Mouse (Mus musculus): ENCODE data around the gene Des. TPM values are rescaled to one million over a fixed set of nuclear protein-coding genes. Genes with fewer than 3 reads are reported as not detected.

Gene Des
- total and polyA plus RNA-seq, 3 experiments, result 7.0 to 7.2 TPM; not detected in 1

DNA sequence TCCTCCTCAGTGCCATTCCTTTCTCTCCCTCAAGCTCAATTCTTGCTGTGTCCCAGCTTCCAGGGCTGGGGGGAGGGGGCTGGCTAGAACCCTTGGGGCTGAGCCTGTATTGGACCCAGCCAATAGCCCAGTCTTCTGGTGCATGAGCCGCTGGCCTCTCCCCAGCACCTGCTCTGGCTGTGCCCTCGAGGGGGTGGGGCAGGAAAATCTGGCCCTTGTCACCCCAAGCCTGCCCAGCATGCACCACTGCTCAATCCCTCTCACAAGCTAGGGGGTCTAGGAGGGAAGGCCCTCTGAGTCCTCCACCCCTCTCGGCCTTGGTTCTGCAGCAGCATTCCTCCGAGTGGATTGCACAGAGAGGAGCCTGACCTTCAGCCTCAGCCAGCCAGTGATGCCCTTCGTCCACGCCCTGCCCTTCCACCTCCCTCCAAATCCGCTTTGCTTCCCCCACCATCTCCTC is 27.4 kb downstream of the Des start:
- peaks cover 0 to 9% of the 10 kb centered on the region in 2 experiments; a peak in 2 of 4 replicates for H3K4me1 ChIP-seq (ENCODE audit: control insufficient read depth in 1 of 2, insufficient read depth in 2 of 2, low read length in 2 of 2)
- no peaks in the 10 kb centered on the region for H3K27me3 ChIP-seq (ENCODE audit: control insufficient read depth in 1 of 2, insufficient read depth in 2 of 2, low read length in 2 of 2)
- no peak overlapping the region for H3K27ac ChIP-seq (ENCODE audit: control insufficient read depth, low read depth, low read length)
- peaks cover 0 to 2% of the 10 kb centered on the region in 2 experiments; a peak in 1 of 4 replicates for H3K36me3 ChIP-seq (ENCODE audit: control insufficient read depth in 1 of 2, insufficient read depth in 2 of 2, low read length in 2 of 2)
- no peak for TF ChIP-seq MYB (IDR thresholded peaks at IDR 0.05; ENCODE audit: low read depth, low read length)
- no peak for TF ChIP-seq MAZ (IDR thresholded peaks at IDR 0.05; ENCODE audit: low read depth, low read length)
- no peak for TF ChIP-seq TBP (IDR thresholded peaks at IDR 0.05; ENCODE audit: low read depth, low read length)
- no peak for TF ChIP-seq MXI1 (IDR thresholded peaks at IDR 0.05; ENCODE audit: low read depth, low read length)
- no peak for TF ChIP-seq ZC3H11A (IDR thresholded peaks at IDR 0.05; ENCODE audit: low read depth, low read length)
- no peak for TF ChIP-seq TAL1 (IDR thresholded peaks at IDR 0.05; ENCODE audit: low read length)
- no peak for TF ChIP-seq ZKSCAN1 (IDR thresholded peaks at IDR 0.05; ENCODE audit: low read depth, low read length)
- TF ChIP-seq ZMIZ1 (IDR thresholded peaks at IDR 0.05; ENCODE audit: low read depth, low read length), result no peak
- TF ChIP-seq HCFC1 (IDR thresholded peaks at IDR 0.05; ENCODE audit: low read depth, low read length), result no peak
- no peak for TF ChIP-seq EP300 (IDR thresholded peaks at IDR 0.05; ENCODE audit: low read depth in 1 of 2, low read length in 2 of 2)
- no peak for TF ChIP-seq NELFE (IDR thresholded peaks at IDR 0.05; ENCODE audit: low read depth, low read length)
- TF ChIP-seq ZNF384 (IDR thresholded peaks at IDR 0.05; ENCODE audit: low read depth, low read length), result no peak
- no peak for TF ChIP-seq NRF1 (IDR thresholded peaks at IDR 0.05; ENCODE audit: insufficient read depth, low read depth, low read length, poor library complexity, severe bottlenecking)
- TF ChIP-seq RCOR1 (IDR thresholded peaks at IDR 0.05; ENCODE audit: low read depth, low read length), result no peak
- H3K9ac ChIP-seq (ENCODE audit: control insufficient read depth, low read depth, low read length, poor library complexity, severe bottlenecking), result no peak overlapping the region
- H3K9me3 ChIP-seq (replicated peaks; ENCODE audit: insufficient read depth, low read length), result no peaks in the 10 kb centered on the region
- H3K4me3 ChIP-seq (ENCODE audit: control insufficient read depth in 1 of 2, insufficient read depth in 1 of 2, low read depth in 2 of 2, low read length in 2 of 2), result no peak overlapping the region
- no peak for DNase-seq (ENCODE audit: low read depth, low spot score)
- no peaks in the 10 kb centered on the region for H3K79me2 ChIP-seq (ENCODE audit: control insufficient read depth, insufficient read depth, low read length, poor library complexity)

DNA sequence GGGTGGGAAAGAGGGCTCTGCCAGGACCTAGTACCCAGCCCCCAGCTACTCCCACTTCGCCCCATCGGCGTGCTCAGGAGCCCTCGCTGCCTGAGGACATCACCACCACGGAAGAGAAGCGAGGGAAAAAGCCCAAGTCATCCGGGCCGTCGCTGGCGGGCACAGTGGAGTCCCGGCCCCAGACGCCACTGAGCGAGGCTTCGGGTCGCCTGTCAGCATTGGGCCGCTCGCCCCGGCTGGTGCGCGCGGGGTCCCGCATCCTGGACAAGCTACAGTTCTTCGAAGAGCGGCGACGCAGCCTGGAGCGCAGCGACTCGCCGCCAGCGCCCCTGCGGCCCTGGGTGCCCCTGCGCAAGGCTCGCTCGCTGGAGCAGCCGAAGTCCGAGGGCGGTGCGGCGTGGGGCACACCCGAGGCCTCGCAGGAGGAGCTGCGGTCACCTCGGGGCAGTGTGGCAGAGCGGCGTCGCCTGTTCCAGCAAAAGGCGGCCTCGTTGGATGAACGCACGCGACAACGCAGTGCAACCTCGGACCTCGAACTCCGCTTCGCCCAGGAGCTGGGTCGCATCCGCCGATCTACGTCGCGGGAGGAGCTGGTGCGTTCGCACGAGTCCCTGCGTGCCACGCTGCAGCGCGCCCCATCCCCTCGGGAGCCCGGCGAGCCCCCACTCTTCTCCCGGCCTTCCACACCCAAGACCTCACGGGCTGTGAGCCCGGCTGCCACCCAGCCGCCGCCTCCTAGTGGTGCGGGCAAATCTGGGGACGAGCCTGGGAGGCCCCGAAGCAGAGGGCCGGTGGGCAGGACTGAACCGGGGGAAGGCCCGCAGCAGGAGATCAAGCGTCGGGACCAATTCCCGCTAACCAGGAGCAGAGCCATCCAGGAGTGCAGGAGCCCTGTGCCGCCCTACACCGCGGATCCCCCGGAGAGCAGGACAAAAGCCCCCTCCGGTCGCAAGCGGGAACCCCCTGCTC is 28.1 kb downstream of the Des start:
- peaks cover 0 to 8% of the 10 kb centered on the region in 2 experiments; a peak in 2 of 4 replicates for H3K4me1 ChIP-seq (ENCODE audit: control insufficient read depth in 1 of 2, insufficient read depth in 2 of 2, low read length in 2 of 2)
- no peaks in the 10 kb centered on the region for H3K27me3 ChIP-seq (ENCODE audit: control insufficient read depth in 1 of 2, insufficient read depth in 2 of 2, low read length in 2 of 2)
- H3K27ac ChIP-seq (ENCODE audit: control insufficient read depth, low read depth, low read length), result no peak overlapping the region
- no peak overlapping the region for H3K9ac ChIP-seq (ENCODE audit: control insufficient read depth, low read depth, low read length, poor library complexity, severe bottlenecking)
- no peaks in the 10 kb centered on the region for H3K79me2 ChIP-seq (ENCODE audit: control insufficient read depth, insufficient read depth, low read length, poor library complexity)
- H3K9me3 ChIP-seq (replicated peaks; ENCODE audit: insufficient read depth, low read length), result no peaks in the 10 kb centered on the region
- no peak overlapping the region for H3K4me3 ChIP-seq (ENCODE audit: control insufficient read depth in 1 of 2, insufficient read depth in 1 of 2, low read depth in 2 of 2, low read length in 2 of 2)
- no peak for DNase-seq (ENCODE audit: low read depth, low spot score)
- TF ChIP-seq USF1 (IDR thresholded peaks at IDR 0.05; ENCODE audit: low read depth, low read length), result no peak
- TF ChIP-seq POLR2AphosphoS5 (IDR thresholded peaks at IDR 0.05; ENCODE audit: borderline replicate concordance, low read depth, low read length), result no peak
- no peak for TF ChIP-seq MEF2A (IDR thresholded peaks at IDR 0.05; ENCODE audit: extremely low read depth, insufficient replicate concordance, low read depth, low read length, poor library complexity, severe bottlenecking)
- H3K36me3 ChIP-seq (ENCODE audit: control insufficient read depth in 1 of 2, insufficient read depth in 2 of 2, low read length in 2 of 2), result peaks cover 0 to 2% of the 10 kb centered on the region in 2 experiments; a peak in 1 of 4 replicates
